Mouse (Mus musculus) embryonic fibroblast, embryonic 13.5 days (primary cell): ENCODE results near the gene Dnmt3a.

Source experiments
- CTCF ChIP-seq: IDR thresholded peaks from 2 replicates; pipeline ENCODE4 v1.5.1; 2011; ENCODE audit warnings: mild to moderate bottlenecking, control low read depth, low read length, moderate library complexity, borderline replicate concordance; ENCODE audit not compliant: insufficient read depth
- POLR2A ChIP-seq: IDR thresholded peaks from 2 replicates; pipeline ENCODE4 v1.6.1; 2011; ENCODE audit warnings: low read depth, mild to moderate bottlenecking, control low read depth, low read length, moderate library complexity

DNA sequence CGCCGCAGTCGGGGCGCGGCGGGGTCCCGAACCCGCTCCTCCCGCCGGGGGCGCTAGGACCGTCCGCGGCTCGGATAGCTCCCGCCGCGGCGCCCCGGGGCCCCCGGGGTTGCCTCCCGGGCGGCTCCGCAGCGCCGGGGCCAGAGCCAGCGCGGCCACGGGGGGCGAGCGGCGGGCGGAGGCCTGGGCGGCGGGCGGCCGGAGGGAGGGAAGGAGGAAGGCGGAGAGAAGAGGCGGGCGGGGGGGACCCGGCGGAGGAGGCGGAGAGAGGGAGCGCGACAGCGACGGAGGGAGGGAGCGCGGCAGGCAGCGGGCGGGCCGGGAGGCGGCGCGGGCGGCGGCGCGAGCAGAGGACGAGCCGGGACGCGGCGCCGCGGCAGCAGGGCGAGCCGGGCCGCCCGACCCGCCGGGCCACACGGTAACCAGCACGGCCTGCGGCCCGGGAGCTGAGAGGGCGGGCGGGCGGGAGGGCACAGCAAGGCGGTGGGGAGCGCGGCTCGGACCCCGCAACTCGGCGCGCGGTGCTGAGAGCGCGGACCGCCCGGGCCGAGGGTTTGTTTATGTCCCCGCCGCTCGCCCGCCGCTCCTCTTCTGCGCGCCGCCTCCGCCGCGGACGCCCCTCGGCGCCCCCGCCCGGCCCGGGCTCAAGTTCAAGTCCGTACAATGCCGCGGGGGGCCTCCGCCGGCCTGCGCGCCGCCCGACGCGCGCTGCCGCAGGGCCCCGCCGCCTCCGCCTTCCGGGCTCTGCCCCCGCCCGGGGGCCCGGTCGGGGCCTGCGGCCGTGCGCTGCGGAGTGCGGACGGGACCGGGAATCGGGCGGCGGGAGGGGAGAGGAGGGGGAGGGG lies 1.1 kb downstream of the Dnmt3a start:
- no peak for TF ChIP-seq CTCF
- peak; percentile 30; the same call in 1 of the 2 replicates for TF ChIP-seq POLR2A
